Mouse (Mus musculus) heart, postnatal 0 days (tissue): ENCODE data around the gene Lingo2. TPM values are rescaled to one million over a fixed set of nuclear protein-coding genes. Genes with fewer than 3 reads are reported as not detected.
"Not testable (repeated sequence)": the region's sequence is repeated elsewhere in the genome, so short reads cannot be mapped to it uniquely, and the experiment has no call there.

Experiments used
- ATAC-seq: fragments of 200-750 bp; cut with Nextera tagmentation; 2 replicates; pipeline ENCODE4 v1.8.0; 2017; ENCODE audit warnings: low read depth, moderate number of reproducible peaks, moderate library complexity; ENCODE audit not compliant: insufficient read depth
- DNase-seq: peaks from one replicate; pipeline ENCODE4 v3.0.0-alpha.2; 2016; ENCODE audit warnings: low spot score
- H3K27ac ChIP-seq: fragments of 300-500 bp; sonication (generic); 2 replicates; pipeline ENCODE4 v1.5.1; 2014; ENCODE audit warnings: low read depth, mild to moderate bottlenecking
- H3K27me3 ChIP-seq: fragments of 300-500 bp; sonication (generic); 2 replicates; pipeline ENCODE4 v1.6.1; 2014; ENCODE audit warnings: low read length, mixed read lengths; ENCODE audit not compliant: control insufficient read depth, insufficient read depth
- H3K36me3 ChIP-seq: fragments of 300-500 bp; sonication (generic); replicated peaks from 2 replicates; pipeline ENCODE4 v1.6.1; 2014; ENCODE audit warnings: low read length, mixed read lengths; ENCODE audit not compliant: control insufficient read depth, insufficient read depth
- H3K4me1 ChIP-seq: fragments of 300-500 bp; sonication (generic); 2 replicates; pipeline ENCODE4 v1.6.1; 2014; ENCODE audit warnings: antibody characterized with exemption; ENCODE audit not compliant: control insufficient read depth, insufficient read depth
- H3K4me2 ChIP-seq: fragments of 300-500 bp; sonication (generic); 2 replicates; pipeline ENCODE4 v1.6.1; 2014; ENCODE audit warnings: low read depth, mild to moderate bottlenecking, low read length, moderate library complexity
- H3K4me3 ChIP-seq: fragments of 300-500 bp; sonication (generic); 2 replicates; pipeline ENCODE4 v1.5.1; 2014; ENCODE audit warnings: low read depth, low read length
- H3K9ac ChIP-seq: fragments of 300-500 bp; sonication (generic); replicated peaks from 2 replicates; pipeline ENCODE4 v1.6.1; 2014; ENCODE audit warnings: low read depth, low read length, mixed read lengths
- H3K9me3 ChIP-seq: fragments of 300-500 bp; sonication (generic); replicated peaks from 2 replicates; pipeline ENCODE4 v1.6.1; 2016; ENCODE audit warnings: low read length; ENCODE audit not compliant: control insufficient read depth
- CTCF ChIP-seq: IDR thresholded peaks from 2 replicates; pipeline ENCODE4 v1.5.1; 2016; ENCODE audit warnings: antibody characterized with exemption, control low read depth, low read depth
- EP300 ChIP-seq: IDR thresholded peaks from 2 replicates; pipeline ENCODE4 v1.6.1; 2016; ENCODE audit warnings: antibody characterized with exemption, low read depth
- WGBS: fragments of 180-500 bp; shearing (Covaris S2); extraction: QIAGEN DNeasy Blood & Tissue Kit; methylation state at CpG from one replicate; pipeline ENCODE4 v1.1.7; 2014; 5-methylcytosine and 5-hydroxymethylcytosine counted together
- microRNA counts: library from miRNA; unstranded; fragments of <30 nt; microRNA quantifications from one replicate; lab custom pipeline; 2015
- microRNA-seq: library from miRNA; unstranded; fragments of <30 nt; microRNA quantifications from one replicate; pipeline ENCODE4, GENCODE M21; 2016
- polyA plus RNA-seq: library from polyadenylated mRNA; unstranded; fragments of >200 nt; fragmentation: Nextera tagmentation; extraction: Ambion mirVana; gene quantifications from 2 replicates; pipeline ENCODE4 v1.2.1, GENCODE M21; 2015
- total RNA-seq: library from RNA; depleted of rRNA; stranded (reverse); fragments of >200 nt; gene quantifications from 2 replicates; pipeline ENCODE4 v1.2.3, GENCODE M21; 2014; ENCODE audit warnings: low replicate concordance

Lingo2 gene
- total and polyA plus RNA-seq, 2 experiments from 2014 or later, result 0.12 TPM; not detected in 1

DNA sequence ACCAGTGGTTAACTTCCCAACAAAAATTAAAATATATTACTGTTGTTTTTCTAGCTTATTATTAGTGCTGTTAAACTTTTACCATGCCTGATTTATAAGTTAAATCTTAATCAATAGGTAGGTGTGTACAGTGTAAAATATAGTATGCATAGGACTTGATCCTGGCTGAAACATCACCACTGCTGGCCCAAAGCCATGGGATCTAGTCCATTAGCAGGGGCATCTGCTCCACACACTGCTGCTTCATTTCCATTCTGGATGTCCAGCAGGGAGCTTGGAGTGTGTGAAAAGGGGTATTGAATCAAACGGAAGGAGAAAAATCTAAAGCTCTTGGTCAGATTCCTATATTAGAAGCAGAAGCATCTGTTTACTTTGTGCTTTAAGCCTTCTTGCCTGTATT is 1248.9 kb downstream of the Lingo2 start:
- DNase-seq (no peak), ATAC-seq (no peak)
- H3K4me3 ChIP-seq, result no peak overlapping the region
- no peak overlapping the region for H3K4me2 ChIP-seq
- no peak overlapping the region for H3K27ac ChIP-seq
- H3K9ac ChIP-seq, result no peak overlapping the region
- no peaks in the 10 kb centered on the region for H3K27me3 ChIP-seq
- 81% methylated on average over 1 of the region's 1 CpGs for WGBS
- no peaks in the 10 kb centered on the region for H3K9me3 ChIP-seq
- TF ChIP-seq CTCF, result no peak
- no peak for TF ChIP-seq EP300
- no peaks in the 10 kb centered on the region for H3K4me1 ChIP-seq
- no peaks in the 10 kb centered on the region for H3K36me3 ChIP-seq

DNA sequence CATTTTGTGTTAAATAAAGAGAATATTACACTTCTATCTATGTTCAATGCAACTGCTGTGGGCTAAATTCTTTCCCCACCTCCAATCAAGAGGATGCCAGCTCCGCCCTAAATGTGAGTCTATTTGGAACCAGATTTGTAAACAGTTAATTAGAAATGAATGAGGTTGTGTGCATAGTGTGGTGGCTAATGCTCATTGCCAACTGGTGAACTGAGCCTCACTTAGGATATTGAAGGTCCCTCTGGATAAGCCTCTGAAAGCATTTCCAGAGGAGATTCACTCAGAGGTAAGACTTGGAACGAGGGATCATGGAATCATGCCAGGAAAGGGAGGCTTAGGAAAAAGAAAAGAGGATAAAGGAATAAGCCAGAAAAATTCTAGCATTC is 1256.4 kb downstream of the Lingo2 start:
- Histone ChIP-seq H3K4me1 (no peaks in the 10 kb centered on the region), H3K27ac (no peak overlapping the region), H3K4me3 (no peak overlapping the region), H3K9ac (no peak overlapping the region), H3K36me3 (no peaks in the 10 kb centered on the region), H3K9me3 (no peaks in the 10 kb centered on the region), H3K4me2 (no peak overlapping the region), H3K27me3 (no peaks in the 10 kb centered on the region)
- DNase-seq (no peak), ATAC-seq (no peak)
- WGBS, result 67% methylated on average over 2 of the region's 2 CpGs
- TF ChIP-seq CTCF (no peak), EP300 (no peak)

- no peaks in the 10 kb centered on the region for H3K36me3 ChIP-seq
- TF ChIP-seq CTCF (no peak), EP300 (no peak)
- H3K9me3 ChIP-seq, result no peaks in the 10 kb centered on the region
- H3K4me2 ChIP-seq, result no peak overlapping the region
- H3K9ac ChIP-seq, result no peak overlapping the region
- DNase-seq (no peak), ATAC-seq (no peak)
- no peaks in the 10 kb centered on the region for H3K4me1 ChIP-seq
- whole genome bisulfite sequencing, result 70% methylated on average over 4 of the region's 4 CpGs
- H3K27me3 ChIP-seq, result no peaks in the 10 kb centered on the region
- no peak overlapping the region for H3K27ac ChIP-seq
- H3K4me3 ChIP-seq, result no peak overlapping the region
These were observed 1257.0 kb downstream of the Lingo2 start for GRCm38 (mm10) chr4:35694360-35695136.

DNA sequence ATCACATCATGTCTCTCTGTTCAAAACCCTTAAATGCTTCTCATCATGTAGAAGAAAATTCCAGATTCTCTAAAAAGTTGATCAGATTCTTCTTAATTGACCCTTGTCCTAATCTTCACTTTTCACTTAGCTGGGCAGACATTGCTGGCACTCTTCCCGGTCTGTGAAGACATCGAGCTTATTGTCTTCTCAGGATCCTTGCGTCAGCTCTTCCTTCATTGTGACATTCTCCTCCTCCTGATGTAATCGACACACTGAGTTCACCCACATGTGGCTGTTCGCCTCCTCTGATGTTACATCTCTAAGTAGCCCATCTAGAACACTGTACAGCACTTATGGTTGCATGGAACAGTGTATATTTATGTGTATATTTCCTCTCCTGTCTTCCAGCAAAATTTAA is 1261.0 kb downstream of the Lingo2 start:
- DNase-seq, result no peak
- H3K36me3 ChIP-seq, result no peaks in the 10 kb centered on the region
- H3K4me3 ChIP-seq, result no peak overlapping the region
- no peak for ATAC-seq
- no peak overlapping the region for H3K9ac ChIP-seq
- WGBS, result 56% methylated on average over 5 of the region's 5 CpGs
- no peak for TF ChIP-seq CTCF
- TF ChIP-seq EP300, result no peak
- H3K9me3 ChIP-seq, result no peaks in the 10 kb centered on the region
- H3K27me3 ChIP-seq, result no peaks in the 10 kb centered on the region
- no peak overlapping the region for H3K27ac ChIP-seq
- H3K4me1 ChIP-seq, result no peaks in the 10 kb centered on the region
- no peak overlapping the region for H3K4me2 ChIP-seq

- H3K4me3 ChIP-seq, H3K36me3 ChIP-seq, H3K4me1 ChIP-seq, DNase-seq, ATAC-seq, H3K27ac ChIP-seq, H3K27me3 ChIP-seq, H3K9me3 ChIP-seq, H3K9ac ChIP-seq, H3K4me2 ChIP-seq: not testable (repeated sequence)
- WGBS, result 80% methylated on average over 4 of the region's 5 CpGs
These were observed 1262.9 kb downstream of the Lingo2 start for GRCm38 (mm10) chr4:35688498-35689240.

MicroRNA genes within 50 kb of the gene (microRNA counts, 519-probe panel; counts per million panel counts)
- microRNA mmu-miR-873 (lab: Ali Mortazavi, UCI), result not detected
- microRNA mmu-miR-876-3p (lab: Ali Mortazavi, UCI), result not detected
- not detected for microRNA mmu-miR-876-5p (lab: Ali Mortazavi, UCI)

Small RNA genes lying within 50 kb of the gene (microRNA-seq; reads per million reads assigned to microRNA genes)
- gene Mir873a (not detected), gene Mir873b (not detected), gene Mir876 (not detected)
